Comparison of ENCODE assay signal across 26 mouse cellular contexts in the genomic region with DNA sequence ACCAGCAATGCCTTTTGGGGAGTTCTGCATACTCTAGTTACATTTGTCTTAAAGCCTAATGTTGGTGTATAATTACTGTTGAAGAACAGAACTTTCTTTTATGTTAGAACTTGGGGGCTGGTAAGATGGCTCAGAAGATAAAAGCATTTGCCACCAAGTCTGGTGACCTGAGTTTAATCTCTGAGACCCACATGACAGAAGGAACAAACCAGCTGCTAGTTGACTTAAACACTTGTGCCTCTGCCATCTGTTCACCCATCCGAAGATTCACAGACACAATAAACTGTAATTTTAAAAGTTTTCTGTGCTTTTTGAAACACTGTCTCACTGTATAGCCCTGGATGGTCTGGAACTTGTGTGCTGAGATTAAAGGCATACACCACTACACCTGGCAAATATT. TPM values are rescaled to one million over a fixed set of nuclear protein-coding genes. Genes with fewer than 3 reads are reported as not detected.
DNase-seq lines count a peak whose midpoint lies in the region; ATAC-seq and TF ChIP-seq lines count a peak whose summit lies in the region.
"Had no signal": no experiment of that assay in that cellular context is flagged by ENCODE, and none has a peak within 500 bp of the region (broad histone marks: within the 10 kb centered on the region; RNA-seq: fewer than 3 reads in every experiment).

No protein-coding gene starts in this region.

- no peak overlapping the region for H3K27ac ChIP-seq in heart, embryonic 10.5 days
- no peak overlapping the region for H3K27ac ChIP-seq in kidney, adult 2 months (ENCODE audit: insufficient read depth, low read depth, low read length)
- H3K27ac ChIP-seq in forebrain, embryonic 10.5 days: no peak overlapping the region
- H3K27ac ChIP-seq: embryonic facial prominence, embryonic 12.5 days; embryonic facial prominence, embryonic 15.5 days; forebrain, embryonic 13.5 days; forebrain, embryonic 15.5 days had no signal

- WGBS in heart, embryonic 10.5 days: 94% methylated on average over 1 of the region's 1 CpGs
- 73% methylated on average over 1 of the region's 1 CpGs for WGBS in kidney, adult 2 months
- 90% methylated on average over 1 of the region's 1 CpGs for WGBS in forebrain, embryonic 10.5 days

- peaks cover 63% of the 10 kb centered on the region for H3K36me3 ChIP-seq in heart, embryonic 10.5 days
- H3K36me3 ChIP-seq in kidney, adult 2 months (ENCODE audit: control insufficient read depth, insufficient read depth, low read length): peaks cover 14% of the 10 kb centered on the region
- H3K36me3 ChIP-seq in forebrain, embryonic 10.5 days (replicated peaks): peaks cover 81% of the 10 kb centered on the region

- peaks cover 8% of the 10 kb centered on the region for H3K4me1 ChIP-seq in heart, embryonic 10.5 days
- H3K4me1 ChIP-seq in kidney, adult 2 months (ENCODE audit: control insufficient read depth, insufficient read depth, low read length): peaks cover 8% of the 10 kb centered on the region; the same call in 1 of the 2 replicates
- H3K4me1 ChIP-seq in forebrain, embryonic 10.5 days: peaks cover 28% of the 10 kb centered on the region

- DNase-seq in heart, adult 11 months: peak; percentile 23
- DNase-seq in heart, embryonic 10.5 days (ENCODE audit: low spot score): no peak
- peak; percentile 39 for DNase-seq in thymus, postnatal 0 days (ENCODE audit: low spot score)
- no peak for DNase-seq in thymus, postnatal 25 days
- no peak for DNase-seq in kidney, adult 2 months
- no peak for DNase-seq in forebrain, embryonic 10.5 days (ENCODE audit: extremely low spot score, low spot score)
- DNase-seq: adrenal gland, adult 2 months; adrenal gland, postnatal 10 days; adrenal gland, postnatal 25 days; cerebellum, adult 11 months; cerebellum, adult 18-20 months; cerebellum, adult 8-10 months; cerebellum, adult 9-11 months; cerebellum, postnatal 14 days; cerebellum, postnatal 36 days; embryo, embryonic 11 days; forebrain, postnatal 0 days had no signal

- H3K9me3 ChIP-seq in heart, embryonic 10.5 days: no peaks in the 10 kb centered on the region
- no peaks in the 10 kb centered on the region for H3K9me3 ChIP-seq in forebrain, embryonic 10.5 days
- H3K9me3 ChIP-seq: embryonic facial prominence, embryonic 12.5 days; embryonic facial prominence, embryonic 15.5 days; forebrain, embryonic 13.5 days; forebrain, embryonic 15.5 days had no signal

- peak; percentile 67 for ATAC-seq in megakaryocyte-erythroid progenitor cell, adult 5-6 weeks (replicated peaks; ENCODE audit: low FRiP score, low TSS enrichment, poor library complexity, severe bottlenecking)
- ATAC-seq: activated CD4-positive, CD25-positive, alpha-beta regulatory T cell, adult 4 months; forebrain, embryonic 13.5 days; forebrain, embryonic 15.5 days; forebrain, postnatal 0 days; Patski had no signal

- TF ChIP-seq POLR2A in kidney, adult 2 months (IDR thresholded peaks at IDR 0.05; ENCODE audit: low read depth, low read length): no peak

- H3K4me3 ChIP-seq in heart, embryonic 10.5 days: no peak overlapping the region
- H3K4me3 ChIP-seq in kidney, adult 2 months (ENCODE audit: insufficient read depth, low read depth, low read length): no peak overlapping the region
- no peak overlapping the region for H3K4me3 ChIP-seq in forebrain, embryonic 10.5 days
- H3K4me3 ChIP-seq: embryonic facial prominence, embryonic 12.5 days; embryonic facial prominence, embryonic 15.5 days; erythroblast, embryonic 14.5 days; forebrain, embryonic 13.5 days; forebrain, embryonic 15.5 days had no signal

- TF ChIP-seq CTCF in kidney, adult 2 months (conservative IDR thresholded peaks at IDR 0.05; ENCODE audit: insufficient read depth, insufficient read length, low read depth, low read length): no peak

- no peaks in the 10 kb centered on the region for H3K27me3 ChIP-seq in heart, embryonic 10.5 days (ENCODE audit: insufficient read depth, poor library complexity, severe bottlenecking)
- H3K27me3 ChIP-seq in kidney, adult 2 months (replicated peaks; ENCODE audit: control insufficient read depth, insufficient read depth, low read length): no peaks in the 10 kb centered on the region
- H3K27me3 ChIP-seq in forebrain, embryonic 10.5 days (ENCODE audit: poor library complexity, severe bottlenecking): no peaks in the 10 kb centered on the region
- H3K27me3 ChIP-seq: embryonic facial prominence, embryonic 12.5 days; embryonic facial prominence, embryonic 15.5 days; forebrain, embryonic 13.5 days; forebrain, embryonic 15.5 days; Patski had no signal

RNA-seq across cellular contexts. Expression of gene Cd164, which starts 6.5 kb away (rescaled TPM):
- 156 and 169 TPM in 2 replicates for polyA plus RNA-seq in heart, embryonic 10.5 days (2016; fragmentation: Nextera tagmentation; extraction: Ambion mirVana)
- 259 TPM in 2 replicates for polyA plus RNA-seq in thymus, postnatal 0 days (2015; fragmentation: Nextera tagmentation; extraction: Ambion mirVana)
- 100 and 107 TPM in 2 replicates for total RNA-seq in megakaryocyte-erythroid progenitor cell, adult 5-6 weeks (2014; fragmentation: Nextera tagmentation)
- 96.6 and 142 TPM in 2 replicates for total RNA-seq in megakaryocyte-erythroid progenitor cell, adult 5-6 weeks (2017)
- 241 and 291 TPM in 2 replicates for polyA plus RNA-seq in kidney, adult 2 months (2012; rRNA removed)
- polyA plus RNA-seq in forebrain, embryonic 10.5 days (2016; fragmentation: Nextera tagmentation; extraction: Ambion mirVana): 125 and 129 TPM in 2 replicates

RNA-seq across cellular contexts. Expression of gene Ppil6, which starts 35.5 kb away (rescaled TPM):
- polyA plus RNA-seq in heart, embryonic 10.5 days (2016; fragmentation: Nextera tagmentation; extraction: Ambion mirVana): 0.95 and 1.3 TPM in 2 replicates
- 1.2 and 1.4 TPM in 2 replicates for polyA plus RNA-seq in thymus, postnatal 0 days (2015; fragmentation: Nextera tagmentation; extraction: Ambion mirVana)
- 0.84 TPM in 1 of 2 replicates, not detected in the other for total RNA-seq in megakaryocyte-erythroid progenitor cell, adult 5-6 weeks (2014; fragmentation: Nextera tagmentation)
- not detected in 2 replicates for total RNA-seq in megakaryocyte-erythroid progenitor cell, adult 5-6 weeks (2017)
- 2.5 and 3.2 TPM in 2 replicates for polyA plus RNA-seq in kidney, adult 2 months (2012; rRNA removed)
- 0.71 and 1.8 TPM in 2 replicates for polyA plus RNA-seq in forebrain, embryonic 10.5 days (2016; fragmentation: Nextera tagmentation; extraction: Ambion mirVana)
- total RNA-seq: ES-E14 had no signal
- polyA plus RNA-seq: erythroblast, embryonic 14.5 days had no signal

RNA-seq across cellular contexts. Expression of gene Smpd2, which starts 35.5 kb away (rescaled TPM):
- polyA plus RNA-seq in heart, embryonic 10.5 days (2016; fragmentation: Nextera tagmentation; extraction: Ambion mirVana): 51.8 and 52.7 TPM in 2 replicates
- 53.7 and 57.5 TPM in 2 replicates for polyA plus RNA-seq in thymus, postnatal 0 days (2015; fragmentation: Nextera tagmentation; extraction: Ambion mirVana)
- 1.6 and 2.1 TPM in 2 replicates for total RNA-seq in megakaryocyte-erythroid progenitor cell, adult 5-6 weeks (2014; fragmentation: Nextera tagmentation)
- total RNA-seq in megakaryocyte-erythroid progenitor cell, adult 5-6 weeks (2017): 3.1 and 3.2 TPM in 2 replicates
- 124 and 129 TPM in 2 replicates for polyA plus RNA-seq in kidney, adult 2 months (2012; rRNA removed)
- polyA plus RNA-seq in forebrain, embryonic 10.5 days (2016; fragmentation: Nextera tagmentation; extraction: Ambion mirVana): 64.7 and 65.6 TPM in 2 replicates

RNA-seq across cellular contexts. Expression of gene Mical1, which starts 49.6 kb away (rescaled TPM):
- 46.5 and 48.8 TPM in 2 replicates for polyA plus RNA-seq in heart, embryonic 10.5 days (2016; fragmentation: Nextera tagmentation; extraction: Ambion mirVana)
- 72.9 and 82.9 TPM in 2 replicates for polyA plus RNA-seq in thymus, postnatal 0 days (2015; fragmentation: Nextera tagmentation; extraction: Ambion mirVana)
- total RNA-seq in megakaryocyte-erythroid progenitor cell, adult 5-6 weeks (2014; fragmentation: Nextera tagmentation): 2.6 and 19.8 TPM in 2 replicates
- 1.9 and 14.4 TPM in 2 replicates for total RNA-seq in megakaryocyte-erythroid progenitor cell, adult 5-6 weeks (2017)
- polyA plus RNA-seq in kidney, adult 2 months (2012; rRNA removed): 9.1 and 10.2 TPM in 2 replicates
- polyA plus RNA-seq in forebrain, embryonic 10.5 days (2016; fragmentation: Nextera tagmentation; extraction: Ambion mirVana): 48.3 and 50.0 TPM in 2 replicates

Comparison
In these comparisons a context has a peak if more than half of its experiments do, and no peak if none do; other contexts are left out.
1. DNase-seq: peak in heart, adult 11 months (single experiment) and thymus, postnatal 0 days (single experiment); none in heart, embryonic 10.5 days (single experiment), thymus, postnatal 25 days (single experiment), kidney, adult 2 months (single experiment) and forebrain, embryonic 10.5 days (single experiment).